Mouse (Mus musculus): ENCODE measurements around the gene Acot4.
"Not testable (repeated sequence)": the region's sequence is repeated elsewhere in the genome, so short reads cannot be mapped to it uniquely, and the experiment has no call there.

Acot4 gene

GRCm38 (mm10) chr12:84038241-84038640 lies at the start of gene Acot4:
Gene Acot4, plus strand, starts transcription at chr12:84038379.
- not testable (repeated sequence) for DNase-seq (ENCODE audit: low read depth, low spot score)

GRCm38 (mm10) chr12:83988483-83988882 lies 49.7 kb upstream of the Acot4 start:
- no peak for DNase-seq (ENCODE audit: low read depth, low spot score)

- no peak for DNase-seq (ENCODE audit: low read depth, low spot score)
Measured at GRCm38 (mm10) chr12:83989378-83989777, 48.8 kb upstream of the Acot4 start.

- DNase-seq (ENCODE audit: low read depth, low spot score): no peak
Measured at GRCm38 (mm10) chr12:83997221-83997620, 41.0 kb upstream of the Acot4 start.

- DNase-seq (ENCODE audit: low read depth, low spot score): no peak
Measured at GRCm38 (mm10) chr12:83998341-83999107, 39.7 kb upstream of the Acot4 start.

- not testable (repeated sequence) for DNase-seq (ENCODE audit: low read depth, low spot score)
Measured at GRCm38 (mm10) chr12:83999237-83999636, 38.9 kb upstream of the Acot4 start.

GRCm38 (mm10) chr12:84000418-84000817 lies 37.8 kb upstream of the Acot4 start:
- DNase-seq (ENCODE audit: low read depth, low spot score): no peak

- DNase-seq (ENCODE audit: low read depth, low spot score): no peak
Measured at GRCm38 (mm10) chr12:84003866-84004265, 34.3 kb upstream of the Acot4 start.

- DNase-seq (ENCODE audit: low read depth, low spot score): no peak
Measured at GRCm38 (mm10) chr12:84008251-84008650, 29.9 kb upstream of the Acot4 start.

- DNase-seq (ENCODE audit: low read depth, low spot score): no peak
Measured at GRCm38 (mm10) chr12:84008729-84009128, 29.4 kb upstream of the Acot4 start.

GRCm38 (mm10) chr12:84009171-84009965 lies 28.8 kb upstream of the Acot4 start, which contains the start of gene Acot1:
Gene Acot1, plus strand, starts transcription at chr12:84009490.
- DNase-seq (ENCODE audit: low read depth, low spot score): peak; percentile 72

GRCm38 (mm10) chr12:84010201-84010600 lies 28.0 kb upstream of the Acot4 start:
- DNase-seq (ENCODE audit: low read depth, low spot score): no peak

GRCm38 (mm10) chr12:84011251-84012040 lies 26.7 kb upstream of the Acot4 start:
- peak; percentile 78 for DNase-seq (ENCODE audit: low read depth, low spot score)

GRCm38 (mm10) chr12:84013130-84013529 lies 25.0 kb upstream of the Acot4 start:
- DNase-seq (ENCODE audit: low read depth, low spot score): no peak

GRCm38 (mm10) chr12:84013701-84014100 lies 24.5 kb upstream of the Acot4 start:
- DNase-seq (ENCODE audit: low read depth, low spot score): no peak

- DNase-seq (ENCODE audit: low read depth, low spot score): not testable (repeated sequence)
Measured at GRCm38 (mm10) chr12:84020528-84020927, 17.7 kb upstream of the Acot4 start.

GRCm38 (mm10) chr12:84022266-84022665 lies 15.9 kb upstream of the Acot4 start:
- DNase-seq (ENCODE audit: low read depth, low spot score): not testable (repeated sequence)

GRCm38 (mm10) chr12:84023052-84023745 lies 15.0 kb upstream of the Acot4 start:
- DNase-seq (ENCODE audit: low read depth, low spot score): no peak

GRCm38 (mm10) chr12:84025888-84026287 lies 12.3 kb upstream of the Acot4 start:
- DNase-seq (ENCODE audit: low read depth, low spot score): no peak

- not testable (repeated sequence) for DNase-seq (ENCODE audit: low read depth, low spot score)
Measured at GRCm38 (mm10) chr12:84028328-84028727, 9.9 kb upstream of the Acot4 start.

GRCm38 (mm10) chr12:84029043-84029442 lies 9.1 kb upstream of the Acot4 start:
- not testable (repeated sequence) for DNase-seq (ENCODE audit: low read depth, low spot score)
